Mouse (Mus musculus): ENCODE measurements around the gene Mcemp1. TPM values are rescaled to one million over a fixed set of nuclear protein-coding genes. Genes with fewer than 3 reads are reported as not detected.

Mcemp1 gene
- polyA plus RNA-seq (2015; fragmentation: Nextera tagmentation; extraction: Ambion mirVana): 0.55 and 0.58 TPM in 2 replicates

DNA sequence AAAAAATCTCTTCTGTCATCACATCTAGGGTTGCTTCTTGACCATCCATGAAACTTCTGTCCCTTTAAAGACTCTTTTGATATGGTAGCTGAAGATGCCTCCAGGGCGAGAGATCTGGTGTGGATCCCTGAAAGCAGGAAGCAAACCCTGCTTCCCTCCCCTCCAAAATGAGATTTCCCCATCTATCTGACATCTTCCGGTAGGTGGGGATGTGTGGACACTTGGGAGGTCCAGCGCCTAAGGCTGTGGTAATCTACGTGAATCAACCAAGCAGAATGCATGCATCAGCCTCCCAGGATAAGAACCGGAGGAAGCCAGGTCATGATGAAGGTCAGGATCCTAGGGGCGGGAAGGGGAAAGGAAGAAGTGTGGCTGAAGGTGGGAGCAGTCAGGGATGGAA is at the start of gene Mcemp1:
Gene Mcemp1 (plus strand): TSS at position 248 of the 400 bp plus-strand sequence.
- Histone ChIP-seq H3K4me1 (ENCODE audit: control insufficient read depth, insufficient read depth, low read length) (no peaks in the 10 kb centered on the region), H3K9me3 (replicated peaks; ENCODE audit: control insufficient read depth, low read length) (no peaks in the 10 kb centered on the region), H3K9ac (ENCODE audit: low read length) (no peak within 1 kb of the TSS), H3K36me3 (ENCODE audit: control insufficient read depth, insufficient read depth) (no peaks in the 10 kb centered on the region), H3K4me2 (ENCODE audit: low read depth, low read length) (no peak within 1 kb of the TSS), H3K27ac (ENCODE audit: low read length) (no peak within 1 kb of the TSS), H3K4me3 (ENCODE audit: low read length) (no peak within 1 kb of the TSS), H3K27me3 (ENCODE audit: control insufficient read depth, insufficient read depth, low read length) (no peaks in the 10 kb centered on the region)
- ATAC-seq (replicated peaks; ENCODE audit: extremely low read depth, insufficient read depth, low FRiP score): no peak
- WGBS: 58% methylated on average over 6 of the region's 6 CpGs

DNA sequence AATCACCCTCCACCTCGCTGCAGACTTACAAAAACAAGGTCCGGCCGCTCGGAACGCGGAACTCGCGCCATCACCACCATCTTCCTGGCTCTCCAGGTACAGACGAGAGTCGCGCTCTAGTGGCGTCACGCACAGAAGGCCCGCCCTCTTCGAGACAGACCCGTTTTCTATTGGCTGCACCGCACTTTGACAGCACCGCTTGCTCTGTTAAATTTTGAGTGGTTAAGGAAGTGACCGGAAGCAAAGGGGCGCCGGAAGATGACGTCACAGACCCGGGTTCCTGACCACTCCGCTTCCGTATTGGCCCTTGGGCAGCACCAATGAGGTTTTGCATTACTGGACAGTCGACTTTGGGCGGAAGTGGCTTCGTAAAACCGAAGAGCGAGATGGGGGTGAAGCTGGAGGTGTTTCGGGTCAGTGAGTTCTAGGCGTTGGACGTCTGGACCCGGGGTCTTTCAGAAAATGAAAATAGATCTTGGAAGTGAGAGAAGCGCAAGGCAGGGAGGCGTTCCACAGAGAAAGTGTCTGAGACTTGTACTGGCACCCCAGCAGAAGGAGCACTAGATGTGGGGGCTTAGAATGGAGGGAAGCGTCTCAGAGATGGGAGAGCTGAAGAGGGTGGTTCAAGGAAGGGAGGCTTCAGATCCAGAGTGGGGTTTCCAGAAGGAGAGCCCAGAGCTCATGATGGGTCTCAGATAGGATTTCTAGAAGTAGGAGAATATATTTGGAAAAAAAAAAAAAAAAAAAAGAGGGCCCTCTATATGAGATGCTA is 44.2 kb upstream of the Mcemp1 start, which contains the start of the genes Xab2 and Pet100:
Gene Xab2 (minus strand): TSS at position 118 of the 772 bp plus-strand sequence.
Gene Pet100 (plus strand): TSS at position 350 of the 772 bp plus-strand sequence.
- under 1% methylated on average over 37 of the region's 37 CpGs for WGBS
- no peak within 1 kb of the TSS for H3K27ac ChIP-seq (ENCODE audit: low read length)
- peak within 1 kb of the TSS; percentile 92 for H3K4me3 ChIP-seq (ENCODE audit: low read length)
- H3K9ac ChIP-seq (ENCODE audit: low read length): peak within 1 kb of the TSS; percentile 86
- H3K36me3 ChIP-seq (ENCODE audit: control insufficient read depth, insufficient read depth): peaks cover 20% of the 10 kb centered on the region
- peaks cover 16% of the 10 kb centered on the region for H3K4me1 ChIP-seq (ENCODE audit: control insufficient read depth, insufficient read depth, low read length)
- H3K4me2 ChIP-seq (ENCODE audit: low read depth, low read length): peak within 1 kb of the TSS; percentile 95
- H3K27me3 ChIP-seq (ENCODE audit: control insufficient read depth, insufficient read depth, low read length): no peaks in the 10 kb centered on the region
- peak; percentile 98 for ATAC-seq (replicated peaks; ENCODE audit: extremely low read depth, insufficient read depth, low FRiP score)
- no peaks in the 10 kb centered on the region for H3K9me3 ChIP-seq (replicated peaks; ENCODE audit: control insufficient read depth, low read length)

GRCm38 (mm10) chr8:3622119-3622518 is 43.4 kb upstream of the Mcemp1 start:
- no peak overlapping the region for H3K9ac ChIP-seq (ENCODE audit: low read length)
- ATAC-seq (replicated peaks; ENCODE audit: extremely low read depth, insufficient read depth, low FRiP score): no peak
- WGBS: 59% methylated on average over 8 of the region's 8 CpGs
- peaks cover 14% of the 10 kb centered on the region for H3K36me3 ChIP-seq (ENCODE audit: control insufficient read depth, insufficient read depth)
- H3K4me3 ChIP-seq (ENCODE audit: low read length): peak overlapping the region; percentile 92
- peak overlapping the region; percentile 92 for H3K4me2 ChIP-seq (ENCODE audit: low read depth, low read length)
- no peaks in the 10 kb centered on the region for H3K9me3 ChIP-seq (replicated peaks; ENCODE audit: control insufficient read depth, low read length)
- peaks cover 16% of the 10 kb centered on the region for H3K4me1 ChIP-seq (ENCODE audit: control insufficient read depth, insufficient read depth, low read length)
- H3K27ac ChIP-seq (ENCODE audit: low read length): no peak overlapping the region
- H3K27me3 ChIP-seq (ENCODE audit: control insufficient read depth, insufficient read depth, low read length): no peaks in the 10 kb centered on the region

DNA sequence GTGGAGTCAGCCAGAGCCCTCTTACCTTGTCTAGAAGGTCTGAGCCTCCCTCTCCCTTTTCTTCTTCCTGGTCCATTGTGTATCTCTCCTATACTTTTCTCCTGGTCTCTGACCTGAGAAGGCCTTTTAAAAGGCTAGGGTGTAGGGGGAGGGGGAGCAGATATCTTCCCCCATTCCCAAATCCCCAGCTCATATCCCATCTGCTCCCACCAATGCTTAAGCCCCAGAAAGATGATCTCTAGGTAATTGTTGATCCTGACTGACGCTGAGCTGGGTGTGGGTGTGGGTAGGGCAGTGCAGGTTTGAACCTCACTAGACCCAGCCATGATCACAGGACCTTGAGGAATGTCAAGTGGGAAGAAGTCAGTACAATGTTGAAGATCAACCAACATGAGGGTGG is 40.1 kb upstream of the Mcemp1 start, which contains the start of gene Pcp2:
Gene Pcp2 (minus strand): TSS at position 101 of the 400 bp plus-strand sequence.
- no peak for ATAC-seq (replicated peaks; ENCODE audit: extremely low read depth, insufficient read depth, low FRiP score)
- WGBS: 68% methylated on average over 1 of the region's 1 CpGs

DNA sequence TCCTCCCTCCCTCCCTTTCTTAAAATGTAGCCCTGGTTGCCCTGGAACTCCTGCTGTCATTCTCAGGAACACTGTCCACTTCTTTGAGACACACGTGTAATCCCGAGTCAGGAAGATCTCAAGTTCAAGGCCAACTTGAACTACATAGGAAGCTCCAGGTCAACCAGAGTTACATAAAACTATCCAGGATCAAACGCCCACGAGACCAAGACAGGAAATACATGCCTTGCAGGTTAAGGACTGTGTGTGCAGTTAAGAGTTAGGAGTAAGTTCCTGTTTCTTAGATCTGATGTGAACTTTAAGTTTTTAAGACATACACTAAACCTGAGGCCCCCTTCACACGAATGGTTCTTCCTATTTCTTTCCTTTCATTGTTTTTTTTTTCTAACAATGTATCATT is 38.6 kb upstream of the Mcemp1 start:
- Histone ChIP-seq H3K27ac (ENCODE audit: low read length) (no peak overlapping the region), H3K4me2 (ENCODE audit: low read depth, low read length) (no peak overlapping the region), H3K4me3 (ENCODE audit: low read length) (no peak overlapping the region), H3K9me3 (replicated peaks; ENCODE audit: control insufficient read depth, low read length) (no peaks in the 10 kb centered on the region), H3K9ac (ENCODE audit: low read length) (no peak overlapping the region), H3K27me3 (ENCODE audit: control insufficient read depth, insufficient read depth, low read length) (no peaks in the 10 kb centered on the region), H3K36me3 (ENCODE audit: control insufficient read depth, insufficient read depth) (no peaks in the 10 kb centered on the region), H3K4me1 (ENCODE audit: control insufficient read depth, insufficient read depth, low read length) (peaks cover 8% of the 10 kb centered on the region)
- WGBS: 46% methylated on average over 5 of the region's 5 CpGs
- no peak for ATAC-seq (replicated peaks; ENCODE audit: extremely low read depth, insufficient read depth, low FRiP score)

More for the DNA sequence above, 40.1 kb upstream of the Mcemp1 start, which contains the start of gene Pcp2:
- Histone ChIP-seq H3K27ac (ENCODE audit: low read length) (no peak within 1 kb of the TSS), H3K4me3 (ENCODE audit: low read length) (no peak within 1 kb of the TSS), H3K9me3 (replicated peaks; ENCODE audit: control insufficient read depth, low read length) (no peaks in the 10 kb centered on the region), H3K36me3 (ENCODE audit: control insufficient read depth, insufficient read depth) (no peaks in the 10 kb centered on the region), H3K4me1 (ENCODE audit: control insufficient read depth, insufficient read depth, low read length) (peaks cover 13% of the 10 kb centered on the region), H3K27me3 (ENCODE audit: control insufficient read depth, insufficient read depth, low read length) (no peaks in the 10 kb centered on the region), H3K9ac (ENCODE audit: low read length) (no peak within 1 kb of the TSS), H3K4me2 (ENCODE audit: low read depth, low read length) (no peak within 1 kb of the TSS)

DNA sequence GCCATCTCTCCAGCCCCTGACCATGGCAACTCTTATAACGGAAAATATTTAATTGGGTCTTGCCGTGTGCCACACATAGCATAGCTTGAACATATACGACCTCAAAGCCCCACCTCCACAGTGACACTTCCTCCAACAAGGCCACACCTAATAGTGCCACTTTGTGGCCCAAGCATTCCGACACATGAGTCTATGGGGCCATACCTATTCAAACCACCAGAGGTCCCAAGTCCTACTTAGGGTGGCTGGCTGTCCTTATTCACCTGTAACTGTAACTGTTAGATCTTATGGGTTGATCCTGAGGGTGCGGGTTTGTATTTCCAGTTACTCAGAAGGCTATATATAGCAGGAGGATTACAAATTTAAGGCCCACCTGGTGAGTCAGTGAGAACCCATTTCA is 37.5 kb upstream of the Mcemp1 start:
- H3K4me2 ChIP-seq (ENCODE audit: low read depth, low read length): no peak overlapping the region
- H3K4me1 ChIP-seq (ENCODE audit: control insufficient read depth, insufficient read depth, low read length): peaks cover 5% of the 10 kb centered on the region; the same call in 1 of the 2 replicates
- 25% methylated on average over 5 of the region's 5 CpGs for WGBS
- no peak overlapping the region for H3K9ac ChIP-seq (ENCODE audit: low read length)
- no peaks in the 10 kb centered on the region for H3K27me3 ChIP-seq (ENCODE audit: control insufficient read depth, insufficient read depth, low read length)
- no peak for ATAC-seq (replicated peaks; ENCODE audit: extremely low read depth, insufficient read depth, low FRiP score)
- no peak overlapping the region for H3K27ac ChIP-seq (ENCODE audit: low read length)
- no peaks in the 10 kb centered on the region for H3K9me3 ChIP-seq (replicated peaks; ENCODE audit: control insufficient read depth, low read length)
- no peaks in the 10 kb centered on the region for H3K36me3 ChIP-seq (ENCODE audit: control insufficient read depth, insufficient read depth)
- no peak overlapping the region for H3K4me3 ChIP-seq (ENCODE audit: low read length)

DNA sequence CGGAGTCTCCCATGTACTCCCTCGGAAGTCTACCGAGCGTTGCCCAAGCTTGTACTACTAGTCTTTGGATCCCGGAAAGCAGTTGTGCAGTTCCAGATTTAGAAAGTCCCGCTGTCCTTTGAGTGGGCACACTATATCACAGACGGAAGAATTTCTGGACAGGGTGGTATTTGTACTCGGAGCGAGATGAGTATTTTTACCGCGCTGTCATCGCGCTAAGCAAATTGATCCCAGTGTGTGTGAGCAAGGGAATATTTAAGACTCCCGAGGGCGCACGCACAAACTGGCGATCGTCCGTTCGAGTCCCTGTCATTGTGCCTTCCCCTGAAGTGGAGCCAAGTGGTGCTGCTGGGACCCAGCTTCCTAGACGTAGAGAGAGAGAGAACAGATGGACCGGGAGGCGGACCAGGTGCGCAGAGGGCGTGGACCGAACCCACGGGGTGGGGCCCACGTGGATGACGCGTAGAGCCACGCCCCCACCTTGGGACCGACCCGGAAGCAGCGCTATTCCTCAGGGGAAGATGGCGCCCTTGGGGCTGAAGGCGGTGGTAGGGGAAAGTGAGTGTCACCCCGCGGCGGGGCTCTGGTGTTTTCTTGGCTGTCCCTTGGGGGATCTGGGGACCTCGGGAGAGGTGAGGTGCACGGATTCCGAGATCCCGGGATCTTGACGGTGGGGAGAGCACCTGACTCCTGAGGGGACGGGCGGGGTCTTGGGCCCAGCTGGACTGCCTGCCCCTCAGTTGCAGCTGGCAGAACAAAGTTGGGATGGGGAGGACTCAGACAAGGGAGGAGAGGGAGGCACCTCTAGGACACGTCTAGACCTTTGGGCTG is 34.7 kb upstream of the Mcemp1 start, which contains the start of gene Stxbp2:
Gene Stxbp2 (plus strand): TSS at position 309 of the 831 bp plus-strand sequence.
- 3% methylated on average over 47 of the region's 47 CpGs for WGBS
- peak; percentile 85 for ATAC-seq (replicated peaks; ENCODE audit: extremely low read depth, insufficient read depth, low FRiP score)

DNA sequence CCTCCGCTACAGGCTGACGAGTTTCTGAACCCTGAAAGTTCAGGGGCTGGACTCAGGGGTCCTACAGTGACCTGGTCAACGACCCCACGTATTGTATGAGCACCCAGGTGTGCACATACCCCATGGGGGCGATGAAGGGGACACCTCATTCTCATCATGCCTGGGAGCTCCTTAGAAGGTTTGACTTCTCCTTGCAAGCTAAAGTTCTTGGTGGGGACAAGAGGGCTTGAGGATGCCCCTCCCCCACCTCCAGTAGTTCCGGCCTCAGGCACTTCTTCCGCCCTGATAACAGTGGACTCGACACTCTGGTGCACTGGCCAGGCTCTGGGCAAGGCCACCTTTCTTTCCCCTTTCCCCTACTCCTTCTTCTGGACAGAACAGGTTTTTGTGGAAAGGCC is 34.1 kb upstream of the Mcemp1 start:
- Histone ChIP-seq H3K36me3 (ENCODE audit: control insufficient read depth, insufficient read depth) (no peaks in the 10 kb centered on the region), H3K4me1 (ENCODE audit: control insufficient read depth, insufficient read depth, low read length) (peaks cover 5% of the 10 kb centered on the region; the same call in 1 of the 2 replicates), H3K27me3 (ENCODE audit: control insufficient read depth, insufficient read depth, low read length) (no peaks in the 10 kb centered on the region), H3K9ac (ENCODE audit: low read length) (peak overlapping the region; percentile 69), H3K4me3 (ENCODE audit: low read length) (peak overlapping the region; percentile 54), H3K27ac (ENCODE audit: low read length) (no peak overlapping the region), H3K4me2 (ENCODE audit: low read depth, low read length) (peak overlapping the region; percentile 85), H3K9me3 (replicated peaks; ENCODE audit: control insufficient read depth, low read length) (no peaks in the 10 kb centered on the region)
- 9% methylated on average over 8 of the region's 8 CpGs for WGBS
- peak; percentile 15; the same call in 1 of the 2 replicates for ATAC-seq (replicated peaks; ENCODE audit: extremely low read depth, insufficient read depth, low FRiP score)

More for the DNA sequence above, 34.7 kb upstream of the Mcemp1 start, which contains the start of gene Stxbp2:
- H3K9me3 ChIP-seq (replicated peaks; ENCODE audit: control insufficient read depth, low read length): no peaks in the 10 kb centered on the region
- peak within 1 kb of the TSS; percentile 85 for H3K4me2 ChIP-seq (ENCODE audit: low read depth, low read length)
- peak within 1 kb of the TSS; percentile 69 for H3K9ac ChIP-seq (ENCODE audit: low read length)
- peaks cover 5% of the 10 kb centered on the region; the same call in 1 of the 2 replicates for H3K4me1 ChIP-seq (ENCODE audit: control insufficient read depth, insufficient read depth, low read length)
- no peak within 1 kb of the TSS for H3K27ac ChIP-seq (ENCODE audit: low read length)
- H3K4me3 ChIP-seq (ENCODE audit: low read length): peak within 1 kb of the TSS; percentile 54
- no peaks in the 10 kb centered on the region for H3K27me3 ChIP-seq (ENCODE audit: control insufficient read depth, insufficient read depth, low read length)
- no peaks in the 10 kb centered on the region for H3K36me3 ChIP-seq (ENCODE audit: control insufficient read depth, insufficient read depth)
